Mouse (Mus musculus) mouse embryonic stem cell (cell line): Measurements from ENCODE around the gene Flrt1.

Experiments used
- in situ Hi-C, 2 experiments: fragments of 300-500 bp; cut with MboI; formaldehyde crosslinking; loops; 1 replicate in 1 of 2; 3 replicates in 1 of 2; pipeline ENCODE4 v1.14.3; 2019 to 2020; ENCODE audit warnings: low sequenced_read_pairs in 2 of 2, low pct_unique_long_range_greater_than_20kb in 1 of 2, mixed read lengths in 1 of 2; ENCODE audit not compliant: unreplicated experiment in 1 of 2

The Flrt1 gene

GRCm38 (mm10) chr19:7110875-7111274, 5.3 kb upstream of the Flrt1 start:
- in situ Hi-C loops, result no loop called here

DNA sequence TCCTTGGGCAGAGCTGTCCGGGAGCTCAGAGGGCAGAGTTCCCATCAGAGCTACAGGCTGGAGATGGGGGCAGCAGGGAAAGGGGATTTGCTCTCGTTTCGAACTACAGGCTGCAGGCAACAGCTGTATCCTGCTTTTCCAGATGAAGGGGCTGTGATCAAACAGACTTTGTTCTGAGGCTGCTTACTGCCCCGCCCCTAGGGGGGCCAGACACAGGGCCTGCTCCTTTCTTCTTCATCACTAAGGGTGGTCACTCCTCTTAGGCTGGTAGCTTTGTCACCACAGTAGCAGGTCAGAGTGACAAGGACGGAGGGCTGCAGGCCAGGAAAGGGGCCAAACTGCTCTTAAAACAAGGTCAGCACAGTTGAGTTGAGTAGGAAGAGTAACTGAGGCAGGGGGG, 4.6 kb upstream of the Flrt1 start:
- in situ Hi-C loops, result no loop called here

DNA sequence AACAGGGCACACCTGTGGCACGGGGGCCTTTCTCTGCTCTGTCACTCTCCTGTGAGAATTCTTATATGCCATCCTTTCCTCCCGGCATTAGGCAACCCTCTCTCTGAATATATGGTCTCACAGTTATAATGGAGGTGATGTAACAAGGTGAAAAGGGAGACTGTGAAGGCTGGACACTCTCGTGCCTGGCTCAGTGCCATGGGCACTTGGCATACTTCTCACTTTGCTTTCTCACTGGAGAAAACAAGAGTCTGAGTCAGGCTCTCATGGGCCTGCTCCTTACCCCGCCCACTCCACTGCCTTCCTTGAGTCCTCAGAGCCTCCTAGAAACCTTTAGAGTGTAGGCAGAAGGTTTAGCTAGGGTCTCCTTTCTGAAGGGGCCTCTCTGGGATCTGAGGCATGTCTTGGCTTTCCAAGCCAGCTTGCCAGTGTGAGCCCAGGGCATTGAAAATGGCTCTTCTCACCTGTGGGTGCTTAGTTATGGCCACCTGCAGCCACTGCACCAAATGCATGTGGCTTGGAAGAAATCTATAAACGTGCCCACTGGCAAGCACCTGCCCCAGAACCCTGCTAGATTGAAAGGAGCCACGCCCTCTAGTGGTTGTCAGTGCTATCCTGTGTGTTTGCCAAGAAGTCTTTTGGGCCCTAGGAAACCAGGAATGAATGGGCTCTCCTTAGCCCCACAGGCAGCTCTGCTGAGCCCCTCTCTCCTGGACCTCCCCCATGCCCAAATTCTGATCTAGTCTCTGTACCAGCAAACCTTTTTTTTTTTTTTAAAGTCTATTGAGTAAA, 2.8 kb upstream of the Flrt1 start:
- in situ Hi-C loops, result no loop called here

DNA sequence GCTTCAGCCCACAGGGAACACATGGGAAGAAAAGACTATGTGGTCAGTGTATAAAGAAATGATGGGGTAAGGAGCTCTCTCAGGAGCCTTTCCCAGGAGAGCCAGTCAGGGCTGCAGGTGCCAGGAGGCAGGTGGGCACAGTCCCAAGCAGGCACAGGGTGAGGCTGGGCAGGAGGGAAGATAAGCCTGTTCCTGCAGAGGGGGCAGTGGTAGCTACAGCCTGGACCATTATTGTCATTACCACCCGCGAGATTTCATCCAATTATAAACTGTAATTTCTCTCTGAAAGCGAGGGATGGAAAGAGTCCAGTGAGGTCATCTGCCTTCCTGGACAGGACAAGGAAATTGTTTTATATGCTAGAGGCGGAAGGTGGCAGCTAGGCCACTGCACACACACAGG, 1.6 kb upstream of the Flrt1 start:
- in situ Hi-C loops, result no loop called here

- in situ Hi-C loops, result no loop called here
Observed at GRCm38 (mm10) chr19:7106566-7106965, 1.0 kb upstream of the Flrt1 start.

GRCm38 (mm10) chr19:7103993-7104401, 1.5 kb downstream of the Flrt1 start:
- in situ Hi-C loops, result no loop called here

DNA sequence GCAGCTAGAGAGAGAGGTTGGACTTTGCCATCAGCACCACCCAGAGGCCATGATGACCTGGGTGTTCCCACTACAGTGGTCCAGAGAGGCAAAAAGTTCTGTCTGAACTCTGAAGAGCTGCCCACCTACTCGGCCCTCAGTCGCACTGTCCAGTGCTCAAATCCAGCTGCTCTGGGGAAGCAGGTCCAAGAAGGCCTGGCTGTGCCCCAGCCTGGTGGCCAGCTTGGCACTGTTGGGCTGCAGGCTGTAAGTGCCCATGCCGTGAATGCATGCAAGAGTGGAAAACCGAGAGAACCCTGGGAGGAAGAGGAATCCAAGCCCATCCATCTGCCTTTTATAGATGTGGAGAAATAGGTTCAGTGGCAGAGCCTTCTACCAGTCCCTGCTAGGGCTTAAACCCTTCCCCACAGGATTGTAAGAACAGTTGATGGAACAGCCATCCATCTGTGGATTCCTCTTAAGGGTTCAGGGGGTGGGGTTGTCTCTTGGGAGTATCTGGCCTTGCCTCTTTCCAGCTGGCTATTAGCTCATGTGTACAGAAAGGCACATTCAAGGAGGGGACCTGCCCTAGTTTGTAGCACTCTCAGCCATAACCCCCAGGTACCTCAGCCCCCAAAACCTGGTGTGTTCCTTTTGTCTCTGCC, 2.1 kb downstream of the Flrt1 start:
- in situ Hi-C loops, result no loop called here

DNA sequence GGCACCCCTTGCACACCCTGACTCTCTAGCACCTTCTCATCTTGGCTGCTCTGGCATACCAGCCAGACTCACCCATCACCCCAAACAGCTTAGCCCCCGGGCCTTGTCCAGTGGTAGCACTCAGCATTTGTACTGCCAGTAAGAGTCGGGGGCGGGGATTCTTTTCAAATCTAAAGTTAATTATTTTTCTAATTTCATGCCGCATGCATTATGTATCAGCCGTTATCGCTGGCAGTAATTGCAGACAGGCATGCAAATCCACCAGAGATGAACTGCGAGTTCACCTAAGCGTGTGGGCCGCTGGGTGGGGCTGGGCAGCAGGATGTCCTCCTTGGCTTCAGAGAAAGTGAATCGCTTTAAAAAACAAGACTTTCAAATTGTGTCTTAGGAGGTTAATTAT, 3.5 kb downstream of the Flrt1 start:
- in situ Hi-C loops, result no loop called here

- in situ Hi-C loops, result no loop called here
Observed at GRCm38 (mm10) chr19:7099620-7100155, 5.8 kb downstream of the Flrt1 start.

GRCm38 (mm10) chr19:7092756-7093155, 12.8 kb downstream of the Flrt1 start:
- in situ Hi-C loops, result no loop called here

- in situ Hi-C loops, result no loop called here
Observed at GRCm38 (mm10) chr19:7091448-7092050, 14.0 kb downstream of the Flrt1 start.

DNA sequence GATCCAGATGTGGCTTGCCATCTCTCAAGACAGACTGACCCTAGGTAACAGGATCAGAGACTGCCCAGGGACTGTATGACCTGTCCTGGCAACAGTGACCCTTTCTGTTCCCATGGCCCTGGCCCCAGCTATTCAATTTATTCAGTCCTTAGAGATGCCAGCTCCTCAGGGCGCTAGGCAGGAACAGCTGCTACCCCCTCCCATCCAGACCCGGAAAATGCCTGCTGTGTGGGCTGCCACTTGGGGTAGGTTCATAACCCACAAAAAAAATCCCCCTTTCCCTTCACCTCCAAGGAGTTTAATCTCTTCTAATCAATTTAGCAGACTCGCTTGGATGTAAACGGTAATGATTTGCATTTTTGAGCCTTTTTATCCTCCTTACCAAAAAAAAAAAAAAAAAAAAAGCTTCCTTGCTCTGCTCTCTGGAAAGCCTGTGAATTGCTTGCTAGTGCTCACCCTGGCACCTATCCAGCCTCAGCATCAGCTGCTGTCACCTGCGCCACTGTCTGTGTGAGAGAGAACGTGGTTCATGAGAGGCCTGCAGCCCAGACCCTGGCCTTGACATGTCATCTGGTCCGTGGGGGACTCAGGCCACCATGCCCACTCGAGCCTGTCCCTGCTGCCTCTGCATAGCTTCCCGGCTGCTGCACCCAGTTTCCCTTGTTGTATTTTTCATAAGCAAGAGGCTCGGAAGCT, 15.0 kb downstream of the Flrt1 start:
- in situ Hi-C loops, result no loop called here

GRCm38 (mm10) chr19:7089842-7090251, 15.7 kb downstream of the Flrt1 start:
- in situ Hi-C loops, result no loop called here

DNA sequence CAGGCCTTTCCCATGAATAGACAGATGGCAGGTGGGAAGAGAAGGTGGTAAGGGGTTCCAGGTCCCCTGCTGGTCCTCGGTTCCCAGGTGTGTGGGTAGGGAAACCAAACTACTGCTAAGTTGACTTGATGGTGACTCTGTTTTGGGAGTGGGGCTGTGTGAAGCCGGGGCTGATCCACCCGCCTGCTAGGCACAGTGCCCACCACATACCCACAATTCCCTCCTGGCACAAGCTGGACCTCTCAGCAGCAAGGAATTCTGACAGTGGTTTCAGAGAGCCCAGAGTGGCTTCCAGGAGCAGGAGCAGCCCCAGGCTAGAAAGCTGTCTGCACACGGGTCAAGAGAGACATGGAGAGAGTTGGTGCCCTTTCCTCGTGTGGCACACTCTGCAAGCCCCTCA, 16.5 kb downstream of the Flrt1 start:
- in situ Hi-C loops, result no loop called here

- in situ Hi-C loops, result no loop called here
Observed at GRCm38 (mm10) chr19:7088558-7088957, 17.0 kb downstream of the Flrt1 start.

DNA sequence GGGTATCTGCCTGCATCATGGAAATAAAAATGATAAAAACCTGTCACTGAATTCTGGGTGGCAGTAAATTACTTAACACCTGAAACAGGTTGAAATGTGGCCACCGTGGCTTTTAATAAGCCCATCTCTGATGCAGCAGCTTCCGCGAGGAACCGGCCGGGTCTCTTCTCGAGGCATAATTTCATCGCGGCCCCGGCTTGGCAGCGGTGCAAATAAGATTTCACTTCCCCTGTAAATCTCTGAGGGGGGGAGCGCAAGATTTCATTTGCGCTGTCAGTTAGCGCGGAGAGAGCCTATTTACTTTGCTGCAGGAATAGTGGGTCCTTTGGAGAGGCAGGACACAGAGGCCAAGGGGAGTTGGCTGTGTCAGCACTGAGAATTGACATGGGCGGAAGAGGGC, 20.8 kb downstream of the Flrt1 start:
- in situ Hi-C loops, result no loop called here

- in situ Hi-C loops, result no loop called here
Observed at GRCm38 (mm10) chr19:7083035-7083794, 22.3 kb downstream of the Flrt1 start.

DNA sequence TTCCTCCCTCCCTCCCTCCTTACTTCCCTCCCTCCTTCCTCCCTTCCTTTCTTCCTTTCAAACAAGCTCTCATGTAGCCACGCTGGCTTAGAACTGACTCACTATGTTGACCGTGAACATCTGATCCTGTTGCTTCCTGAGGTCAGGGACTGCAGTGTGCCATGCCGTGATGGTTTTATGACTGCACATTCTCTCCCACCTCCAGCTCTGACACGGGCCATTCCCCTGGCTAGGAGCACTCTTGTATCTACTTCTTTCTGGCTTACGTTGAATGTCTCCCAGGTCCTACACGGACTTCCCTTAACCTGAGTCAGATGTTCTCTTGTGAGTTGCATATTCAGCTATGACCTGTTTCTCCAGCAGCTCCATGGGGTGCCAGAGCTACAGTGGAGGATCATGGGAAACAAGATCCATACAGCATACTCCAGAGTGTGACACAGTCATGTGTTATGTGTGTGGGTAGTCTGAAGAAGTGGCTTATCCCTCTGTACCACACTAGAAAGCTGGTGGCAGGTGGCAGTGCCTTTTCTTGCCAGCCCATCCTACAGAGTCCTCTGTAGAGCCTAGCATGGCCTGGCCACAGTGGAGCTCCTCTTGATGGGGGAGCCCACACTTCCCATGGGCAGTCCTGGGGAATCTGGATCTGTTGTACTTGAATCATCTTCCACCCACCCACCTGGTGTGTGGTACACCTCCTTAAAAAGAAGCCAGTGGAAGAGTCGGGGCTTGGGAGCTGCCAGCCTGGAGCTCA, 23.8 kb downstream of the Flrt1 start:
- in situ Hi-C loops, result no loop called here
